Mouse (Mus musculus) ovary, postnatal 14 days (tissue): Measurements from ENCODE around the gene Ankrd44.

Source experiments
- DNase-seq: peaks from one replicate; pipeline ENCODE4 v3.0.0; 2022; ENCODE audit warnings: low spot score

Gene Ankrd44

GRCm38 (mm10) chr1:54809811-54810549, 116.2 kb downstream of the Ankrd44 start:
- no peak for DNase-seq

GRCm38 (mm10) chr1:54809098-54809490, 117.1 kb downstream of the Ankrd44 start:
- DNase-seq: no peak

GRCm38 (mm10) chr1:54808401-54809097, 117.6 kb downstream of the Ankrd44 start:
- no peak for DNase-seq

GRCm38 (mm10) chr1:54807832-54808231, 118.4 kb downstream of the Ankrd44 start:
- DNase-seq: no peak

- no peak for DNase-seq
These were observed 119.9 kb downstream of the Ankrd44 start for GRCm38 (mm10) chr1:54806116-54806850.

GRCm38 (mm10) chr1:54804406-54804805, 121.8 kb downstream of the Ankrd44 start:
- DNase-seq: no peak

GRCm38 (mm10) chr1:54802703-54803102, 123.5 kb downstream of the Ankrd44 start:
- no peak for DNase-seq

GRCm38 (mm10) chr1:54801256-54801655, 124.9 kb downstream of the Ankrd44 start:
- DNase-seq: no peak

- DNase-seq: no peak
These were observed 126.8 kb downstream of the Ankrd44 start for GRCm38 (mm10) chr1:54799421-54799820.

- DNase-seq: no peak
These were observed 127.8 kb downstream of the Ankrd44 start for GRCm38 (mm10) chr1:54798415-54798814.

GRCm38 (mm10) chr1:54794709-54795108, 131.5 kb downstream of the Ankrd44 start:
- DNase-seq: no peak

- no peak for DNase-seq
These were observed 134.8 kb downstream of the Ankrd44 start for GRCm38 (mm10) chr1:54791406-54791805.

- no peak for DNase-seq
These were observed 136.7 kb downstream of the Ankrd44 start for GRCm38 (mm10) chr1:54789327-54789960.

- no peak for DNase-seq
These were observed 137.8 kb downstream of the Ankrd44 start for GRCm38 (mm10) chr1:54788337-54788736.

GRCm38 (mm10) chr1:54778151-54778550, 148.0 kb downstream of the Ankrd44 start:
- no peak for DNase-seq

GRCm38 (mm10) chr1:54777104-54777503, 149.1 kb downstream of the Ankrd44 start:
- DNase-seq: no peak

GRCm38 (mm10) chr1:54776116-54776515, 150.1 kb downstream of the Ankrd44 start:
- no peak for DNase-seq

- no peak for DNase-seq
These were observed 153.3 kb downstream of the Ankrd44 start for GRCm38 (mm10) chr1:54772843-54773242.

- no peak for DNase-seq
These were observed 154.7 kb downstream of the Ankrd44 start for GRCm38 (mm10) chr1:54771471-54771870.

GRCm38 (mm10) chr1:54767221-54767620, 159.0 kb downstream of the Ankrd44 start:
- DNase-seq: no peak

- peak; percentile 11 for DNase-seq
These were observed 160.5 kb downstream of the Ankrd44 start for GRCm38 (mm10) chr1:54765632-54766238.
